Mouse (Mus musculus) lung, embryonic 14.5 days (tissue): ENCODE measurements around the gene Calm3. TPM values are rescaled to one million over a fixed set of nuclear protein-coding genes. Genes with fewer than 3 reads are reported as not detected.
A peak's percentile ranks its signal among the peaks of the same experiment; 100 is the strongest.

Experiments used
- ATAC-seq: fragments of 200-750 bp; cut with Nextera tagmentation; 2 replicates; pipeline ENCODE4 v1.8.0; 2017; ENCODE audit warnings: mild to moderate bottlenecking, moderate TSS enrichment, moderate library complexity; ENCODE audit not compliant: insufficient read depth
- DNase-seq: peaks from one replicate; pipeline ENCODE4 v3.0.0-alpha.2; 2015
- H3K27ac ChIP-seq: fragments of 300-500 bp; sonication (generic); 2 replicates; pipeline ENCODE4 v1.5.1; 2014; ENCODE audit warnings: low read depth, mild to moderate bottlenecking, moderate library complexity
- H3K27me3 ChIP-seq: fragments of 300-500 bp; sonication (generic); 2 replicates; pipeline ENCODE4 v1.6.1; 2014; ENCODE audit warnings: low read length, control low read depth; ENCODE audit not compliant: insufficient read depth
- H3K36me3 ChIP-seq: fragments of 300-500 bp; sonication (generic); 2 replicates; pipeline ENCODE4 v1.6.1; 2014; ENCODE audit warnings: control low read depth; ENCODE audit not compliant: insufficient read depth
- H3K4me1 ChIP-seq: fragments of 300-500 bp; sonication (generic); 2 replicates; pipeline ENCODE4 v1.6.1; 2014; ENCODE audit warnings: antibody characterized with exemption, control low read depth; ENCODE audit not compliant: insufficient read depth
- H3K4me2 ChIP-seq: fragments of 300-500 bp; sonication (generic); 2 replicates; pipeline ENCODE4 v1.6.1; 2014; ENCODE audit warnings: mild to moderate bottlenecking
- H3K4me3 ChIP-seq: fragments of 300-500 bp; sonication (generic); 2 replicates; pipeline ENCODE4 v1.5.1; 2014; ENCODE audit warnings: low read depth, low read length
- H3K9ac ChIP-seq: fragments of 300-500 bp; sonication (generic); 2 replicates; pipeline ENCODE4 v1.6.1; 2014
- H3K9me3 ChIP-seq: fragments of 300-500 bp; sonication (generic); 2 replicates; pipeline ENCODE4 v1.6.1; 2016; ENCODE audit warnings: low read depth, low read length, control low read depth
- CTCF ChIP-seq: IDR thresholded peaks from 2 replicates; pipeline ENCODE4 v1.5.1; 2016; ENCODE audit warnings: antibody characterized with exemption, low read depth
- WGBS: fragments of 180-500 bp; shearing (Covaris S2); extraction: QIAGEN DNeasy Blood & Tissue Kit; methylation state at CpG from one replicate; pipeline ENCODE4 v1.1.7; 2014; 5-methylcytosine and 5-hydroxymethylcytosine counted together
- polyA plus RNA-seq: library from polyadenylated mRNA; unstranded; fragments of >200 nt; fragmentation: Nextera tagmentation; extraction: Ambion mirVana; gene quantifications from 2 replicates; pipeline ENCODE4 v1.2.1, GENCODE M21; 2014

The Calm3 gene
- polyA plus RNA-seq, 1 experiment from 2014 or later, result 155 TPM

GRCm38 (mm10) chr7:16876608-16877007 is 47.3 kb downstream of the Calm3 start:
- Histone ChIP-seq H3K36me3 (peaks cover 21% of the 10 kb centered on the region; the same call in 1 of the 2 replicates), H3K4me1 (peaks cover 8% of the 10 kb centered on the region), H3K4me3 (peak overlapping the region; percentile 75), H3K27me3 (no peaks in the 10 kb centered on the region), H3K9ac (peak overlapping the region; percentile 75), H3K9me3 (no peaks in the 10 kb centered on the region), H3K27ac (peak overlapping the region; percentile 80), H3K4me2 (peak overlapping the region; percentile 85)
- ATAC-seq (no peak), DNase-seq (peak; percentile 64)
- TF ChIP-seq CTCF, result no peak
- WGBS, result 2% methylated on average over 13 of the region's 13 CpGs

- Histone ChIP-seq H3K27me3 (no peaks in the 10 kb centered on the region), H3K36me3 (peaks cover 20% of the 10 kb centered on the region; the same call in 1 of the 2 replicates), H3K4me2 (peak overlapping the region; percentile 85), H3K4me3 (peak overlapping the region; percentile 75), H3K9me3 (no peaks in the 10 kb centered on the region), H3K27ac (peak overlapping the region; percentile 80), H3K9ac (peak overlapping the region; percentile 75), H3K4me1 (peaks cover 8% of the 10 kb centered on the region)
- 13% methylated on average over 11 of the region's 11 CpGs for WGBS
- ATAC-seq (no peak), DNase-seq (no peak)
- no peak for TF ChIP-seq CTCF
Measured at GRCm38 (mm10) chr7:16876006-16876405, 47.9 kb downstream of the Calm3 start.

GRCm38 (mm10) chr7:16875326-16875725 is 48.6 kb downstream of the Calm3 start:
- Histone ChIP-seq H3K27ac (peak overlapping the region; percentile 80), H3K27me3 (no peaks in the 10 kb centered on the region), H3K9me3 (no peaks in the 10 kb centered on the region), H3K4me2 (peak overlapping the region; percentile 85), H3K4me1 (peaks cover 5% of the 10 kb centered on the region), H3K4me3 (peak overlapping the region; percentile 75), H3K9ac (peak overlapping the region; percentile 75), H3K36me3 (peaks cover 16% of the 10 kb centered on the region; the same call in 1 of the 2 replicates)
- TF ChIP-seq CTCF, result no peak
- DNase-seq, result no peak
- 1% methylated on average over 34 of the region's 42 CpGs for WGBS
- ATAC-seq, result no peak; the same call in 1 of the 2 replicates

GRCm38 (mm10) chr7:16875310-16875325 is 48.8 kb downstream of the Calm3 start, which contains the start of gene Dact3:
Gene Dact3 (plus strand): TSS chr7:16875317.
- WGBS, result 0% methylated on average over 1 of the region's 1 CpGs

GRCm38 (mm10) chr7:16874756-16875309 is 49.1 kb downstream of the Calm3 start:
- WGBS, result under 1% methylated on average over 33 of the region's 33 CpGs
- H3K9ac ChIP-seq, result no peak overlapping the region; the same call in 1 of the 2 replicates
- DNase-seq (peak; percentile 100), ATAC-seq (peak; percentile 95)
- TF ChIP-seq CTCF, result peak; percentile 58
- no peaks in the 10 kb centered on the region for H3K9me3 ChIP-seq
- peaks cover 4% of the 10 kb centered on the region; the same call in 1 of the 2 replicates for H3K4me1 ChIP-seq
- peak overlapping the region; percentile 85 for H3K4me2 ChIP-seq
- H3K36me3 ChIP-seq, result peaks cover 21% of the 10 kb centered on the region
- no peaks in the 10 kb centered on the region for H3K27me3 ChIP-seq
- peak overlapping the region; percentile 84 for H3K27ac ChIP-seq
- peak overlapping the region; percentile 75 for H3K4me3 ChIP-seq

More at GRCm38 (mm10) chr7:16875310-16875325, 48.8 kb downstream of the Calm3 start, which contains the start of gene Dact3:
- peak within 1 kb of the TSS; percentile 85 for H3K4me2 ChIP-seq
- peaks cover 4% of the 10 kb centered on the region; the same call in 1 of the 2 replicates for H3K4me1 ChIP-seq
- ATAC-seq (no peak), DNase-seq (no peak)
- H3K9ac ChIP-seq, result peak within 1 kb of the TSS; percentile 75
- peak within 1 kb of the TSS; percentile 84 for H3K27ac ChIP-seq
- peaks cover 18% of the 10 kb centered on the region for H3K36me3 ChIP-seq
- peak within 1 kb of the TSS; percentile 75 for H3K4me3 ChIP-seq
- TF ChIP-seq CTCF, result no peak
- no peaks in the 10 kb centered on the region for H3K9me3 ChIP-seq
- H3K27me3 ChIP-seq, result no peaks in the 10 kb centered on the region

GRCm38 (mm10) chr7:16874190-16874589 is 49.7 kb downstream of the Calm3 start:
- Histone ChIP-seq H3K27ac (peak overlapping the region; percentile 84), H3K27me3 (no peaks in the 10 kb centered on the region), H3K36me3 (peaks cover 23% of the 10 kb centered on the region), H3K4me1 (peaks cover 4% of the 10 kb centered on the region; the same call in 1 of the 2 replicates), H3K4me3 (peak overlapping the region; percentile 23), H3K9ac (peak overlapping the region; percentile 2; the same call in 1 of the 2 replicates), H3K4me2 (peak overlapping the region; percentile 85), H3K9me3 (no peaks in the 10 kb centered on the region)
- 4% methylated on average over 17 of the region's 17 CpGs for WGBS
- DNase-seq (peak; percentile 89), ATAC-seq (0 out of 2 replicates have a peak, but pooled peaks have one; percentile 22)
- peak; percentile 94 for TF ChIP-seq CTCF

GRCm38 (mm10) chr7:16873392-16873791 is 50.5 kb downstream of the Calm3 start:
- H3K9me3 ChIP-seq, result no peaks in the 10 kb centered on the region
- no peak overlapping the region for H3K4me2 ChIP-seq
- peaks cover 25% of the 10 kb centered on the region for H3K36me3 ChIP-seq
- peaks cover 4% of the 10 kb centered on the region; the same call in 1 of the 2 replicates for H3K4me1 ChIP-seq
- H3K27me3 ChIP-seq, result no peaks in the 10 kb centered on the region
- ATAC-seq (no peak), DNase-seq (no peak)
- WGBS, result 89% methylated on average over 4 of the region's 4 CpGs
- no peak overlapping the region for H3K27ac ChIP-seq
- no peak overlapping the region for H3K4me3 ChIP-seq
- no peak overlapping the region for H3K9ac ChIP-seq
- peak; percentile 30; the same call in 1 of the 2 replicates for TF ChIP-seq CTCF
